Mouse (Mus musculus): Measurements from ENCODE around the gene Lhpp. TPM values are rescaled to one million over a fixed set of nuclear protein-coding genes. Genes with fewer than 3 reads are reported as not detected.

The Lhpp gene
- polyA plus RNA-seq, 1 experiment from 2014 or later: 22.5 TPM

DNA sequence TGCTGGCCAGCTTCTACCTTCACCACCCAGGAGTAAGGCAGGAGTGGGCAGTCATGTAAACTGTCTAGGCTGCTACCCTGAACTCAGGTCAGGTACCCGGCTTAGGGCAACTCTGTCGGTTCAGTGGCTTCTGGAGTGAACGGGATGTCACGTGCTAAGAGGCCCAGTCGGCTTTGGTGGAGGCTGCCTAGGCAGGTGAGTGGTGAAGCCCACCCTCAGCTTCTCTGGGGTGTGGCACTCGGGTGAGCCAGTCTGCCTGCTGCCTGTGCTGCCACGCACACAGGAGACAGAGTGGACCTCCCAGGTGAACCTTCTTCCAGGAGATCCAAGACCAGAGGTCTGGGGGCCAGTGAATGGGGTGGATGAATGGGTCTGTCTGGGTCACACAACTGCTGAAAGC lies 102.5 kb downstream of the Lhpp start:
- H3K27ac ChIP-seq: peak overlapping the region; percentile 36; the same call in 1 of the 2 replicates
- no peak overlapping the region for H3K9ac ChIP-seq (replicated peaks)
- peaks cover 25% of the 10 kb centered on the region for H3K36me3 ChIP-seq
- H3K27me3 ChIP-seq: no peaks in the 10 kb centered on the region
- 77% methylated on average over 7 of the region's 7 CpGs for WGBS
- H3K4me1 ChIP-seq (replicated peaks): peaks cover 44% of the 10 kb centered on the region
- ATAC-seq (ENCODE audit: insufficient number of reproducible peaks, insufficient read depth, low FRiP score, low TSS enrichment, low read depth): no peak
- H3K4me2 ChIP-seq: no peak overlapping the region
- no peak overlapping the region for H3K4me3 ChIP-seq (replicated peaks)
- no peaks in the 10 kb centered on the region for H3K9me3 ChIP-seq

DNA sequence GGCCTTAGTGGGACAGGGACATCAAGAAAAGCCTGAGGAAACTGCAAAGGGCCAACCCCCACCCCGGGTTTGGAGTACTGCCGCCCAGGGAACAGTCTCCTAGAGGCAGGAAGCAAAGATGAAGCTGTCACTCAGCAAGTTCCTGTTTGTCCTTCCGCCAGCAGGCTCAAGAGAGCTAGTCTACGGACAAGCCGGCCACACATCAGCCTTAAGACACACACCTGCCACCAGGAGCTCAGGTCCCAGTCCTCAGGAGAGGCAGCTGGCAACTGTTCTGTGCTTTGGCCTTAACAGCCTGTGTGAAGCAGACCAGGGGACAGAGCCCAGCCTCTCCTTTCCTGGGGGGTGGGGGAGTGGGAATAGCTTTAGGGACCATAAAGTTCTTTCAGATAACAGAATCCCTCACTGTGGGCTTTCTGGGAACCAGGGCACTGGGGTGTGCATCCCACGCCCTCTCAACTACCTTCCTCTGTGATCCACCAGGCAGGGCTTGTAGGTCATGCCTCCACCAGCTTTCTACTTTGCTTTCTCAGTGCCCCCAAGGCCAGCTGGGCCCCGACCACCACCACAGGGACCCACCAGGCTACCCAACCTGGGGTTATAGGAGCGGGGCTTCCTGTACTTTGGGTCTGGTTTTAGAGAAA lies 103.2 kb downstream of the Lhpp start:
- no peak for ATAC-seq (ENCODE audit: insufficient number of reproducible peaks, insufficient read depth, low FRiP score, low TSS enrichment, low read depth)
- H3K4me1 ChIP-seq (replicated peaks): peaks cover 44% of the 10 kb centered on the region
- H3K27ac ChIP-seq: peak overlapping the region; percentile 36
- no peak overlapping the region for H3K9ac ChIP-seq (replicated peaks)
- H3K36me3 ChIP-seq: peaks cover 25% of the 10 kb centered on the region
- no peaks in the 10 kb centered on the region for H3K9me3 ChIP-seq
- 73% methylated on average over 8 of the region's 8 CpGs for WGBS
- H3K4me2 ChIP-seq: no peak overlapping the region
- H3K27me3 ChIP-seq: no peaks in the 10 kb centered on the region
- no peak overlapping the region for H3K4me3 ChIP-seq (replicated peaks)

DNA sequence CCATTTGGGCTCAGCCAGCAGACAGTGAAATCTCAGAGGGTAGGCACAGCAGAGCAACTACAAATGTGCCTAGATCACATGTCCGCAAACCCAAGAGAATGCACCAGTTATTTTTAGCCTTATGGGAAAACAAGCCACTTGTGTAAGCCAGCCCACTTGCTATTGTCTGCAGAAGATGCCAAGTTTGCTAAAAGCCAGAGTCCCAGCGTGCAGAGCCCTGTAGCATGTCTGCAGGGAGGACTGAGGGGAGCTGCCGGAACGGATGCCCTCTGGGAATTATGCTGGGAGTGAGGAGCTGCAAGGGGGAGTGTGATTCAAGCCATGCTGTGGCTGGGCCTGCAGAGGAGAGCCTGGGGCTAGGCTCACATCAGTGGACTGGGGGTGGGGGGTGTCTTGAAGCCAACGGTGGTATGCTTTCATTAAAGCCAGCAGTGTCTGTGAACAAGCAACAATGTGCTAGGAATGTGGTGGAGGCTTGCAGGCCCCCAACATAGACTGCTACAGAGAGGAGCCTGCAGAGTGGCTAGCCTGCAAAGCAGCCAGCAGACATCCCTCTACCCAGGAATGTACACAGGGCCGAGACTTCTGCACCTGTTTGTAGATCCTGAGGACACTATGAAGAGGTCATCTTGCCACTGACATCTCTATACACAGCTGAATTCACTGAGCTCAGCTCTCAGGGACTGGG lies 103.9 kb downstream of the Lhpp start:
- no peak for ATAC-seq (ENCODE audit: insufficient number of reproducible peaks, insufficient read depth, low FRiP score, low TSS enrichment, low read depth)
- no peak overlapping the region for H3K4me3 ChIP-seq (replicated peaks)
- peak overlapping the region; percentile 36; the same call in 1 of the 2 replicates for H3K27ac ChIP-seq
- no peaks in the 10 kb centered on the region for H3K27me3 ChIP-seq
- 48% methylated on average over 6 of the region's 6 CpGs for WGBS
- H3K4me1 ChIP-seq (replicated peaks): peaks cover 44% of the 10 kb centered on the region
- no peaks in the 10 kb centered on the region for H3K9me3 ChIP-seq
- no peak overlapping the region for H3K9ac ChIP-seq (replicated peaks)
- H3K4me2 ChIP-seq: no peak overlapping the region
- peaks cover 25% of the 10 kb centered on the region for H3K36me3 ChIP-seq

DNA sequence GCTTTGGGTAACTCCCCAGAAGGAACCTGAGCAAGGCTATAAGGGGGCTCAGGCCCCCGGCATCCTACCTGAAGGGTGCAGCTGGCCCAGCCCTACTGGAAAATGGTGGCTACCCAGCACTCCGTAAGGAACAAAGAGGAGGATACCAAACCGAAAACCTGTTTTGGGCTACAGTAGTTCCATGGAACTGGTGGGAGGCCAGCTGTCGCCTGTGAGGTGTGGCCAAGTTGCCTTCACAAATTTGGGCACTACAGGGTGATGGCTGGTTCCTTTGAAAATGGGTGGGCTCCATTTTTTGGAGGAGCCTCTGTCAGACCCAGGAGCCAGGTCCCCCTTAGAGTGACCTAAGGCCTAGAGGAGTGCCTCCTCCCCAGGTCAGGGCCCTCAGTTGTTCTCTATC lies 104.8 kb downstream of the Lhpp start:
- H3K4me2 ChIP-seq: no peak overlapping the region
- 91% methylated on average over 4 of the region's 4 CpGs for WGBS
- H3K9me3 ChIP-seq: no peaks in the 10 kb centered on the region
- no peaks in the 10 kb centered on the region for H3K27me3 ChIP-seq
- ATAC-seq (ENCODE audit: insufficient number of reproducible peaks, insufficient read depth, low FRiP score, low TSS enrichment, low read depth): no peak
- H3K4me3 ChIP-seq (replicated peaks): no peak overlapping the region
- H3K36me3 ChIP-seq: peaks cover 25% of the 10 kb centered on the region
- H3K9ac ChIP-seq (replicated peaks): no peak overlapping the region
- H3K4me1 ChIP-seq (replicated peaks): peaks cover 44% of the 10 kb centered on the region
- no peak overlapping the region; the same call in 1 of the 2 replicates for H3K27ac ChIP-seq

DNA sequence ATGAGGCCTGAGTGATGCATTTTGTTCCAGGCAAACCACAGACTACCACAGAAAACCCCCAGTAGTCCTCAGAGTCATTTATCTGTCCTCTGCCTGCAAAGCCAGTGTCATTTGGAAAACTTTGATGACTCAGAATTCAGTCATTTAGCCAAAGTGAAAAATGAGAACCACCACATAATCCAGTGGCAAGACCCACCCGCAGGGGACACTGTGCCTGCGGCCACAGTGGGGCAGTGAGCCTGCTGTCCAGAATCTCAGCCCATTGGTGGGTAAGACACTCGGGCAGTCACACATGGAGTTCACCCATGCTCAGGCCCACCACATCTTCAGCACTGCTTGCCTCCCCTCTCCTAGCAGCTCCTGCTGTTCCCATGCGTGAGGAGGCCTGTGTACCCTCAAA lies 109.1 kb downstream of the Lhpp start:
- Histone ChIP-seq H3K36me3 (peaks cover 20% of the 10 kb centered on the region), H3K27ac (no peak overlapping the region), H3K9ac (replicated peaks) (no peak overlapping the region), H3K4me3 (replicated peaks) (no peak overlapping the region), H3K4me2 (no peak overlapping the region), H3K4me1 (replicated peaks) (peaks cover 25% of the 10 kb centered on the region), H3K9me3 (no peaks in the 10 kb centered on the region), H3K27me3 (no peaks in the 10 kb centered on the region)
- WGBS: 88% methylated on average over 4 of the region's 4 CpGs
- no peak for ATAC-seq (ENCODE audit: insufficient number of reproducible peaks, insufficient read depth, low FRiP score, low TSS enrichment, low read depth)

DNA sequence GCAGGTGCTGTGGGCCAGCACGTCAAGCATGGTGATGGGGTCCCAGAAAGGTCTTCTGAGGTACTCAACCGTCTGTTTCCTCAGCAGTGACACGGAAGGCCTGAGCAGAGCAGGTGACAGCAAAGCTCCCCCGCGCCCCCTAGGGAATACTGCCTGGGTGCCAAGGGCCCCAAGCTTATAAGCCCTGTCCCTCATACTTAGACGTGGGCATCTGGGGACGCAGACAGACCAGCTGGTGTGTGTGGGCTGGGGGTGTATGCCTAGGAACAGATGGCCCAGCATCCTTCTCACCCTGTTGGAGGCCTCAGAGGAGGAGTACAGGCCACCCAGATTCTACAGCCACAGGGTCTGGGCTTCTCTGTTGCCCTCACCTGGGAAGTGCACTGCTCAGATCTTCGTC lies 110.1 kb downstream of the Lhpp start:
- Histone ChIP-seq H3K27ac (no peak overlapping the region), H3K4me3 (replicated peaks) (no peak overlapping the region), H3K27me3 (no peaks in the 10 kb centered on the region), H3K9me3 (no peaks in the 10 kb centered on the region), H3K36me3 (peaks cover 10% of the 10 kb centered on the region), H3K9ac (replicated peaks) (no peak overlapping the region), H3K4me1 (replicated peaks) (peaks cover 19% of the 10 kb centered on the region), H3K4me2 (no peak overlapping the region)
- no peak for ATAC-seq (ENCODE audit: insufficient number of reproducible peaks, insufficient read depth, low FRiP score, low TSS enrichment, low read depth)
- WGBS: 81% methylated on average over 8 of the region's 8 CpGs

DNA sequence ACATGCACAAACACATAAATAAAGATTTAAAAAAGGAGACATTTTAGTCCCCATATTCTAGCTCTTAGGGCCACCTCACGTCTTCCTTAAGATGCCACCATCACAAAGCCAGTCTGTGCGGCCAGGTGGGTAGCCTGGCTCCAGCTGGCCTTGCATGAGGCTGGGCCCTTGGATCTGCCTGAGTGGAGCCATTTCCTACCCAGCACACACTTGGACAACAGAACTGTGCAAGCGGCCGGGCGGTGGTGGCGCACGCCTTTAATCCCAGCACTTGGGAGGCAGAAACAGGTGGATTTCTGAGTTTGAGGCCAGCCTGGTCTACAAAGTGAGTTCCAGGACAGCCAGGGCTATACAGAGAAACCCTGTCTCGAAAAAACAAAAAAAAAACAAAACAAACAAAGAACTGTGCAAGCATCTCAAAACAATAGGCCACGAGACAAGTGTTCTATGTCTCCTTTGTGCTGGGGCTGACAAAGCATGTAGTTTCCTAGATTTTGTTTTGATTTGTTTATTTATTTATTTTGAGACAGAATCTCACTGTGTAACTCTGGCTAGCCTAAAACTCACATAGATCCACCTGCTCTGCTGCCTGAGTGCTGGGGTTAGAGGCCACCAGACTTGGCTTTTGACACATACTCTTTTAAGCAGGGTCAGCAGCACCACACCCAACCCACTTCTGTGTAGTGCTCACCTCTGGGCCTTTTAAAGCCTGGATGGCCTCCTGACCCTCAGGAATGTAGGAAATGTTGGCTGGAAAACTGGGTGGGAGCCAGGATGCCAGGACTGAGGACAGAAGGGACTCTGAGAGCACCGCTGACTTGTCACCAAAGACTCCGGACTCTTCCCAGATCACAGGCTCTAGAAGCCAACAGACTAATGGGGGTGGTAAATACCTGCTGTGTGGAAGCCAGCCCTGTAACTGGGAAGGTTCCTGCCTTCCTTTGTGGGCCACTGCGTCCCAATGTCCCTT lies 112.2 kb downstream of the Lhpp start:
- Histone ChIP-seq H3K4me3 (replicated peaks) (no peak overlapping the region), H3K27ac (no peak overlapping the region), H3K27me3 (no peaks in the 10 kb centered on the region), H3K9ac (replicated peaks) (no peak overlapping the region), H3K36me3 (0 out of 2 replicates have a peak, but pooled peaks cover 7% of the 10 kb centered on the region), H3K4me2 (no peak overlapping the region), H3K9me3 (no peaks in the 10 kb centered on the region), H3K4me1 (replicated peaks) (peaks cover 18% of the 10 kb centered on the region)
- WGBS: 89% methylated on average over 12 of the region's 12 CpGs
- ATAC-seq (ENCODE audit: insufficient number of reproducible peaks, insufficient read depth, low FRiP score, low TSS enrichment, low read depth): no peak

DNA sequence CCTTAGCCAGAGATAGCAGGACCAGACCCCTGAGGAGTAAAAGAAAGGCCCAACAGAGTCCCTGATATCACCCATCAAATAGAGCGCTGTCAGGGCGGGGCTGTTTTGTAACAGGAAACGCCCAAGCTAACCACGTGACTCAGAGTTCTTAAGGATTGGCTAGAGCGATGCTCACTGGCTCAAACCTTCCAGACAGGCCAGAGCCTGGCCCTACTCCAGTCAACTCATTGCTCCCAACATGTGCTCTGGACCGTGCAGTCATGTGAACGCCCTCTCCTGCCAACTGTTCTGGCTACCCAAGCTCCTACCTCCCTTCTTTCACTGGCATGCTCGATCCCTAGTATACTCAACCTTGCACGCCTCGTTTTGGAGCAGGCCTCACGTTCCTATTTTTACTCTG lies 113.5 kb downstream of the Lhpp start:
- Histone ChIP-seq H3K27ac (no peak overlapping the region), H3K4me3 (replicated peaks) (no peak overlapping the region), H3K9ac (replicated peaks) (no peak overlapping the region), H3K4me2 (no peak overlapping the region), H3K4me1 (replicated peaks) (peaks cover 18% of the 10 kb centered on the region), H3K27me3 (no peaks in the 10 kb centered on the region), H3K9me3 (no peaks in the 10 kb centered on the region), H3K36me3 (0 out of 2 replicates have a peak, but pooled peaks cover 7% of the 10 kb centered on the region)
- WGBS: 86% methylated on average over 11 of the region's 11 CpGs
- no peak for ATAC-seq (ENCODE audit: insufficient number of reproducible peaks, insufficient read depth, low FRiP score, low TSS enrichment, low read depth)

DNA sequence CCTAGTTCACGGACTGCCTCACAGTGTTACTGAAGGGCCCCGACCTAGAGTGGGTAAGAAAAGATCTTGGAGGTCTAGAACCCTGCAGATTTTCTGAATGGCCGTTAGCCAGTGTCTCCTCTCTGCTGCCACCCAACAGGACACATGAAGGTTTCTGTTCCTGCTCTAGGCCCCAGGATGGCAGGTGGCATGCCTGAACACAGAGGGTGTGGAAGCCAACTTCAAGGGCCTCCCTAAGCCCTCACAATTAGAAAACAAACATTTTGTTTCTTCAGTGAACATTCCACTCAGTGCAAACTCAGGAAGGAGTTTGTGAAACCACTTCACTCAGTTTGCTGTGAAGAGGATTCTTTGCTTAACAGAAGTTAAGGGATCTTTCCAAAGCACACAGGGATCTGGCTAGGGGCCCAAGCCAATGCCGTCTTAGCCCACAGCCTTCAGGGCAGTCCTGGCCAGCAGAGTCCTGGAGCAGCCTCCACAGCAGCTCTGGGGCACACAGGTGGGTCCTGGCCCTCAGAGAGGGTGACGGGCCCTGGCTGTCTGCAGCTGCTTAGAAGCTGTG lies 114.1 kb downstream of the Lhpp start:
- peaks cover 18% of the 10 kb centered on the region for H3K4me1 ChIP-seq (replicated peaks)
- no peaks in the 10 kb centered on the region for H3K27me3 ChIP-seq
- H3K9me3 ChIP-seq: no peaks in the 10 kb centered on the region
- H3K9ac ChIP-seq (replicated peaks): no peak overlapping the region
- no peak for ATAC-seq (ENCODE audit: insufficient number of reproducible peaks, insufficient read depth, low FRiP score, low TSS enrichment, low read depth)
- H3K27ac ChIP-seq: no peak overlapping the region
- 92% methylated on average over 5 of the region's 5 CpGs for WGBS
- no peak overlapping the region for H3K4me3 ChIP-seq (replicated peaks)
- H3K36me3 ChIP-seq: peaks cover 11% of the 10 kb centered on the region; the same call in 1 of the 2 replicates
- H3K4me2 ChIP-seq: no peak overlapping the region

DNA sequence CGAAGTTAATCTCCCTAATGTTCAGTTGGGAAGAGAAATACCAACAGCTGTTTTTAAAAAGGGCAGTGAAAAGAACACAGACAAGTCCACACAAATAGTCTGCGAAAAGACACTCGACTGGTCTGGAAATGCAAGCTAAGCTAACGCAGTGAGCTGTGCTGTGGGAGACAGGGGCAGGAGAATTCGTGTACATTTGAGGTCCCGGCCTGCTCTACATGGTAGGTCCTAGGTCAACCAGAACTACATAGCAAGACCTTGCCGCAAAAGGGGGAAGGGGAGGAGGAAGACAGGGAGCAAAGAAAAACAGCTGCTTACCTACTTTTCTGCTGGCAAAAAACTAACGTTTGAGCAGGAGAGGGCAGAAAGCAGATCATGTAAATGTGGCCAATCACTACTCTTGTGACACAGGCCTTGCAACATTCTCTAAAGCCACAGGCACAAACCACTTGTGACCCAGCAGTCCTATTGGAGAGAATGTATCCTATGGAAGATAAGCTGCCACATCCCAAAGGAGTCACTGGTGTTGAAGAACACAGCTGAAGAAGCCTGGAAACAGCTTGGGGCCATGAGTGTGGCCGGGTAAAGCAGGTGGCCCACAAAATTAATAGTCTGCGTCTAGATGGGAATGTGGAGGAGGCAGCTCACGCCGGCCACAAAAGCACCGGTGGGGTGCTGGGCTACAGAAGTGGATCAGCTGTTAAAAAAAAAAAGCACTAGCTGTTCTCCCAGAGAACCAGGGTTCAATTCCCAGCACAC lies 115.8 kb downstream of the Lhpp start:
- H3K4me2 ChIP-seq: no peak overlapping the region
- H3K4me3 ChIP-seq (replicated peaks): no peak overlapping the region
- H3K36me3 ChIP-seq: peaks cover 9% of the 10 kb centered on the region
- H3K4me1 ChIP-seq (replicated peaks): peaks cover 13% of the 10 kb centered on the region
- H3K27me3 ChIP-seq: no peaks in the 10 kb centered on the region
- WGBS: 70% methylated on average over 13 of the region's 13 CpGs
- H3K27ac ChIP-seq: peak overlapping the region; percentile 69
- ATAC-seq (ENCODE audit: insufficient number of reproducible peaks, insufficient read depth, low FRiP score, low TSS enrichment, low read depth): no peak
- no peak overlapping the region for H3K9ac ChIP-seq (replicated peaks)
- H3K9me3 ChIP-seq: no peaks in the 10 kb centered on the region

All from limb, embryonic 12.5 days (tissue).